8 mouse cellular contexts compared by ENCODE assay signal in genomic region chr17:17829816-17830535, GRCm38 (mm10). TPM values are rescaled to one million over a fixed set of nuclear protein-coding genes. Genes with fewer than 3 reads are reported as not detected.
DNase-seq lines count a peak whose midpoint lies in the region; ATAC-seq lines count a peak whose summit lies in the region.

No protein-coding gene starts in this region.

- WGBS in liver, embryonic 11.5 days, result 62% methylated on average over 23 of the region's 23 CpGs
- 53% methylated on average over 23 of the region's 23 CpGs for WGBS in embryonic facial prominence, embryonic 13.5 days
- 46% methylated on average over 23 of the region's 23 CpGs for WGBS in hindbrain, embryonic 16.5 days
- 52% methylated on average over 23 of the region's 23 CpGs for WGBS in neural tube, embryonic 12.5 days

- H3K4me1 ChIP-seq in liver, embryonic 11.5 days (replicated peaks; ENCODE audit: control insufficient read depth, insufficient read depth, low read length), result peaks cover 9% of the 10 kb centered on the region
- peaks cover 60% of the 10 kb centered on the region for H3K4me1 ChIP-seq in embryonic facial prominence, embryonic 13.5 days
- H3K4me1 ChIP-seq in hindbrain, embryonic 16.5 days (ENCODE audit: control insufficient read depth, insufficient read depth, low read depth, low read length), result peaks cover 30% of the 10 kb centered on the region
- peaks cover 55% of the 10 kb centered on the region for H3K4me1 ChIP-seq in neural tube, embryonic 12.5 days

- H3K27ac ChIP-seq in liver, embryonic 11.5 days (ENCODE audit: low read depth, low read length), result no peak overlapping the region
- H3K27ac ChIP-seq in embryonic facial prominence, embryonic 13.5 days, result peak overlapping the region; percentile 100
- peak overlapping the region; percentile 100 for H3K27ac ChIP-seq in hindbrain, embryonic 16.5 days (ENCODE audit: low read depth, low read length)
- H3K27ac ChIP-seq in neural tube, embryonic 12.5 days, result 0 out of 2 replicates have a peak overlapping the region, but pooled peaks have one; percentile 98

- peaks cover 3% of the 10 kb centered on the region; the same call in 1 of the 2 replicates for H3K36me3 ChIP-seq in liver, embryonic 11.5 days (ENCODE audit: control insufficient read depth, insufficient read depth, low read length)
- H3K36me3 ChIP-seq in embryonic facial prominence, embryonic 13.5 days, result peaks cover 43% of the 10 kb centered on the region
- 0 out of 2 replicates have a peak, but pooled peaks cover 3% of the 10 kb centered on the region for H3K36me3 ChIP-seq in hindbrain, embryonic 16.5 days (ENCODE audit: control insufficient read depth, insufficient read depth, low read length)
- H3K36me3 ChIP-seq in neural tube, embryonic 12.5 days, result peaks cover 30% of the 10 kb centered on the region

- H3K4me2 ChIP-seq in liver, embryonic 11.5 days, result peak overlapping the region; percentile 73
- peak overlapping the region; percentile 87 for H3K4me2 ChIP-seq in embryonic facial prominence, embryonic 13.5 days
- peak overlapping the region; percentile 84 for H3K4me2 ChIP-seq in hindbrain, embryonic 16.5 days (ENCODE audit: low read length)
- peak overlapping the region; percentile 93 for H3K4me2 ChIP-seq in neural tube, embryonic 12.5 days (replicated peaks)

- H3K4me3 ChIP-seq in liver, embryonic 11.5 days (ENCODE audit: low read depth, low read length), result peak overlapping the region; percentile 67
- peak overlapping the region; percentile 87 for H3K4me3 ChIP-seq in embryonic facial prominence, embryonic 13.5 days
- peak overlapping the region; percentile 87 for H3K4me3 ChIP-seq in hindbrain, embryonic 16.5 days (ENCODE audit: low read length)
- H3K4me3 ChIP-seq in neural tube, embryonic 12.5 days, result peak overlapping the region; percentile 82

- no peaks in the 10 kb centered on the region for H3K9me3 ChIP-seq in liver, embryonic 11.5 days (ENCODE audit: control insufficient read depth, low read length)
- H3K9me3 ChIP-seq in embryonic facial prominence, embryonic 13.5 days, result no peaks in the 10 kb centered on the region
- H3K9me3 ChIP-seq in hindbrain, embryonic 16.5 days (ENCODE audit: control insufficient read depth, low read length), result no peaks in the 10 kb centered on the region
- H3K9me3 ChIP-seq in neural tube, embryonic 12.5 days, result no peaks in the 10 kb centered on the region

- peaks cover 7% of the 10 kb centered on the region; the same call in 1 of the 2 replicates for H3K27me3 ChIP-seq in liver, embryonic 11.5 days (replicated peaks; ENCODE audit: control insufficient read depth, insufficient read depth, low read length)
- no peaks in the 10 kb centered on the region for H3K27me3 ChIP-seq in embryonic facial prominence, embryonic 13.5 days
- no peaks in the 10 kb centered on the region for H3K27me3 ChIP-seq in hindbrain, embryonic 16.5 days (replicated peaks; ENCODE audit: control insufficient read depth, insufficient read depth, low read length)
- H3K27me3 ChIP-seq in neural tube, embryonic 12.5 days (replicated peaks), result no peaks in the 10 kb centered on the region

- DNase-seq in liver, embryonic 11.5 days (ENCODE audit: low spot score), result no peak
- DNase-seq in liver, result no peak
- DNase-seq in urinary bladder, postnatal 36 days (ENCODE audit: low spot score in 2 of 2), result no peak
- no peak for DNase-seq in urinary bladder, postnatal 14 days (ENCODE audit: low spot score)
- no peak for DNase-seq in embryo, embryonic 9.5 days (ENCODE audit: extremely low spot score)

- H3K9ac ChIP-seq in liver, embryonic 11.5 days (ENCODE audit: low read depth, low read length), result 0 out of 2 replicates have a peak overlapping the region, but pooled peaks have one; percentile 5
- H3K9ac ChIP-seq in embryonic facial prominence, embryonic 13.5 days, result peak overlapping the region; percentile 93
- H3K9ac ChIP-seq in hindbrain, embryonic 16.5 days (ENCODE audit: low read depth, low read length), result peak overlapping the region; percentile 98
- peak overlapping the region; percentile 94 for H3K9ac ChIP-seq in neural tube, embryonic 12.5 days

- ATAC-seq in liver, embryonic 11.5 days (replicated peaks; ENCODE audit: low FRiP score), result no peak
- no peak for ATAC-seq in embryonic facial prominence, embryonic 13.5 days (ENCODE audit: insufficient number of reproducible peaks, insufficient read depth, low FRiP score, low TSS enrichment, low read depth)
- ATAC-seq in hindbrain, embryonic 16.5 days, result no peak
- no peak for ATAC-seq in neural tube, embryonic 12.5 days (ENCODE audit: low FRiP score, low read depth)

RNA-seq across cellular contexts. Expression of gene Spaca6, which starts 3.0 kb away (rescaled TPM):
- 11.2 and 16.4 TPM in 2 replicates for polyA plus RNA-seq in liver, embryonic 11.5 days (2014; fragmentation: Nextera tagmentation; extraction: Ambion mirVana)
- polyA plus RNA-seq in embryonic facial prominence, embryonic 13.5 days (2015; fragmentation: Nextera tagmentation; extraction: Ambion mirVana), result 51.9 and 52.6 TPM in 2 replicates
- polyA plus RNA-seq in hindbrain, embryonic 16.5 days (2015; fragmentation: Nextera tagmentation; extraction: Ambion mirVana), result 24.4 and 24.6 TPM in 2 replicates
- polyA plus RNA-seq in neural tube, embryonic 12.5 days (2016; fragmentation: Nextera tagmentation; extraction: Ambion mirVana), result 48.1 and 54.2 TPM in 2 replicates

RNA-seq across cellular contexts. Expression of gene Has1, which starts 25.0 kb away (rescaled TPM):
- 0.31 and 0.58 TPM in 2 replicates for polyA plus RNA-seq in liver, embryonic 11.5 days (2014; fragmentation: Nextera tagmentation; extraction: Ambion mirVana)
- 1.3 and 1.6 TPM in 2 replicates for polyA plus RNA-seq in embryonic facial prominence, embryonic 13.5 days (2015; fragmentation: Nextera tagmentation; extraction: Ambion mirVana)
- polyA plus RNA-seq in hindbrain, embryonic 16.5 days (2015; fragmentation: Nextera tagmentation; extraction: Ambion mirVana), result 1.7 TPM in 2 replicates
- 1.1 and 1.3 TPM in 2 replicates for polyA plus RNA-seq in neural tube, embryonic 12.5 days (2016; fragmentation: Nextera tagmentation; extraction: Ambion mirVana)

RNA-seq across cellular contexts. Expression of gene Fpr1, which starts 53.8 kb away (rescaled TPM):
- 0.37 TPM in 1 of 2 replicates, not detected in the other for polyA plus RNA-seq in liver, embryonic 11.5 days (2014; fragmentation: Nextera tagmentation; extraction: Ambion mirVana)
- polyA plus RNA-seq in embryonic facial prominence, embryonic 13.5 days (2015; fragmentation: Nextera tagmentation; extraction: Ambion mirVana), result 0.19 TPM in 1 of 2 replicates, not detected in the other
- polyA plus RNA-seq in hindbrain, embryonic 16.5 days (2015; fragmentation: Nextera tagmentation; extraction: Ambion mirVana), result 0.15 and 0.30 TPM in 2 replicates
- 0.34 TPM in 1 of 2 replicates, not detected in the other for polyA plus RNA-seq in neural tube, embryonic 12.5 days (2016; fragmentation: Nextera tagmentation; extraction: Ambion mirVana)

RNA-seq across cellular contexts. Expression of gene Fpr2, which starts 57.6 kb away (rescaled TPM):
- polyA plus RNA-seq in liver, embryonic 11.5 days (2014; fragmentation: Nextera tagmentation; extraction: Ambion mirVana), result 0.21 TPM in 1 of 2 replicates, not detected in the other
- not detected in 2 replicates for polyA plus RNA-seq in embryonic facial prominence, embryonic 13.5 days (2015; fragmentation: Nextera tagmentation; extraction: Ambion mirVana)
- polyA plus RNA-seq in hindbrain, embryonic 16.5 days (2015; fragmentation: Nextera tagmentation; extraction: Ambion mirVana), result 0.31 and 0.41 TPM in 2 replicates
- polyA plus RNA-seq in neural tube, embryonic 12.5 days (2016; fragmentation: Nextera tagmentation; extraction: Ambion mirVana), result not detected in 2 replicates

RNA-seq across cellular contexts. Expression of gene Fpr3, which starts 57.7 kb away (rescaled TPM):
- polyA plus RNA-seq in liver, embryonic 11.5 days (2014; fragmentation: Nextera tagmentation; extraction: Ambion mirVana), result not detected in 2 replicates
- not detected in 2 replicates for polyA plus RNA-seq in embryonic facial prominence, embryonic 13.5 days (2015; fragmentation: Nextera tagmentation; extraction: Ambion mirVana)
- polyA plus RNA-seq in hindbrain, embryonic 16.5 days (2015; fragmentation: Nextera tagmentation; extraction: Ambion mirVana), result not detected in 2 replicates
- not detected in 2 replicates for polyA plus RNA-seq in neural tube, embryonic 12.5 days (2016; fragmentation: Nextera tagmentation; extraction: Ambion mirVana)

Comparison
In these comparisons a context has a peak if more than half of its experiments do, and no peak if none do; other contexts are left out.
1. H3K9ac ChIP-seq: peak in every context shown above with its lines; median percentile 98 in hindbrain, embryonic 16.5 days; 94 in neural tube, embryonic 12.5 days; 93 in embryonic facial prominence, embryonic 13.5 days; 5 in liver, embryonic 11.5 days.